Mouse (Mus musculus) CH12.LX (cell line): ENCODE measurements around the gene Dscaml1. TPM values are rescaled to one million over a fixed set of nuclear protein-coding genes. Genes with fewer than 3 reads are reported as not detected.

ENCODE experiments used
- DNase-seq: peaks from one replicate; pipeline ENCODE4 v3.0.0-alpha.2; 2013; ENCODE audit errors: extremely low read depth
- H3K27ac ChIP-seq: 2 replicates; pipeline ENCODE4 v1.5.1; 2012; ENCODE audit warnings: low read depth, mild to moderate bottlenecking, control low read depth, moderate library complexity; ENCODE audit not compliant: insufficient read depth
- H3K27me3 ChIP-seq: replicated peaks from 2 replicates; pipeline ENCODE3; 2012; ENCODE audit warnings: inconsistent platforms
- H3K36me3 ChIP-seq, 2 experiments: replicated peaks in 1 of 2; 2 replicates each; pipeline versions ENCODE3 to v1.6.1; 2012; ENCODE audit warnings: inconsistent platforms in 1 of 2, low read length in 1 of 2, mild to moderate bottlenecking in 1 of 2, mixed read lengths in 1 of 2, moderate library complexity in 1 of 2; ENCODE audit not compliant: control insufficient read depth in 1 of 2, insufficient read depth in 1 of 2
- H3K4me1 ChIP-seq, 2 experiments: 2 replicates each; pipeline ENCODE4 v1.6.1; 2012; ENCODE audit warnings: inconsistent platforms in 1 of 2, moderate library complexity in 1 of 2; ENCODE audit not compliant: insufficient read depth in 2 of 2, control insufficient read depth in 1 of 2
- H3K4me2 ChIP-seq: 2 replicates; pipeline ENCODE4 v1.6.1; 2012; ENCODE audit warnings: low read depth, mild to moderate bottlenecking, control low read depth; ENCODE audit not compliant: poor library complexity, insufficient read depth, severe bottlenecking
- H3K4me3 ChIP-seq, 3 experiments: fragments of 150-350 bp in 1 of 3; sonication (generic) in 1 of 3; replicated peaks in 1 of 3; 2 replicates each; pipeline versions ENCODE3 to v1.5.1; 2011 to 2012; ENCODE audit warnings: low read depth in 2 of 3, low read length in 2 of 3, mild to moderate bottlenecking in 2 of 3, moderate library complexity in 2 of 3, control low read depth in 1 of 3, improper control_type of control experiment in 1 of 3, inconsistent platforms in 1 of 3, mixed read lengths in 1 of 3; ENCODE audit not compliant: poor library complexity in 1 of 3
- H3K79me2 ChIP-seq: replicated peaks from 2 replicates; pipeline ENCODE4 v1.6.1; 2012; ENCODE audit warnings: mild to moderate bottlenecking, moderate library complexity; ENCODE audit not compliant: control insufficient read depth, poor library complexity, insufficient read depth, severe bottlenecking; ENCODE audit errors: extremely low read depth
- H3K9ac ChIP-seq: 2 replicates; pipeline ENCODE4 v1.6.1; 2012; ENCODE audit warnings: low read depth, mild to moderate bottlenecking, control low read depth, moderate library complexity; ENCODE audit not compliant: insufficient read depth
- H3K9me3 ChIP-seq: replicated peaks from 2 replicates; pipeline ENCODE3; 2012; ENCODE audit warnings: low read length, inconsistent platforms, mixed read lengths
- BHLHE40 ChIP-seq: IDR thresholded peaks from 2 replicates; pipeline ENCODE4 v1.6.1; 2011; ENCODE audit warnings: mild to moderate bottlenecking, low read depth, low read length, improper control_type of control experiment
- CTCF ChIP-seq, 2 experiments: IDR thresholded peaks in 1 of 2; conservative IDR thresholded peaks in 1 of 2; 2 replicates each; pipeline ENCODE4 v1.5.1; 2011 to 2012; ENCODE audit warnings: low read depth in 2 of 2, low read length in 2 of 2, improper control_type of control experiment in 1 of 2, inconsistent platforms in 1 of 2, mild to moderate bottlenecking in 1 of 2, moderate library complexity in 1 of 2
- E2F4 ChIP-seq: IDR thresholded peaks from 2 replicates; pipeline ENCODE4 v1.6.1; 2011; ENCODE audit warnings: low read depth, low read length, improper control_type of control experiment; ENCODE audit not compliant: insufficient replicate concordance
- ELF1 ChIP-seq: IDR thresholded peaks from 2 replicates; pipeline ENCODE4 v1.6.1; 2014; ENCODE audit warnings: low read depth, mild to moderate bottlenecking, inconsistent platforms, low read length, improper control_type of control experiment
- GABPA ChIP-seq: IDR thresholded peaks from 2 replicates; pipeline ENCODE4 v1.6.1; 2012; ENCODE audit warnings: low read depth, low read length, improper control_type of control experiment, inconsistent platforms; ENCODE audit not compliant: insufficient replicate concordance
- HCFC1 ChIP-seq: IDR thresholded peaks from 2 replicates; pipeline ENCODE4 v1.6.1; 2012; ENCODE audit warnings: low read depth, mild to moderate bottlenecking, inconsistent platforms, low read length, improper control_type of control experiment
- JUND ChIP-seq: conservative IDR thresholded peaks from 2 replicates; pipeline ENCODE4 v1.6.1; 2011; ENCODE audit warnings: low read depth, low read length, improper control_type of control experiment
- KAT2A ChIP-seq: IDR thresholded peaks from 2 replicates; pipeline ENCODE4 v1.6.1; 2012; ENCODE audit warnings: low read length, improper control_type of control experiment, inconsistent platforms; ENCODE audit not compliant: insufficient replicate concordance
- MAFK ChIP-seq: IDR thresholded peaks from 2 replicates; pipeline ENCODE4 v1.6.1; 2011; ENCODE audit warnings: low read length, improper control_type of control experiment; ENCODE audit not compliant: insufficient replicate concordance
- MAZ ChIP-seq: IDR thresholded peaks from 2 replicates; pipeline ENCODE4 v1.6.1; 2012; ENCODE audit warnings: low read depth, mild to moderate bottlenecking, inconsistent platforms, low read length, improper control_type of control experiment, moderate library complexity
- MEF2A ChIP-seq: IDR thresholded peaks from 2 replicates; pipeline ENCODE4 v1.6.1; 2014; ENCODE audit warnings: low read depth, mild to moderate bottlenecking, inconsistent platforms, low read length, improper control_type of control experiment, borderline replicate concordance
- MYC ChIP-seq: IDR thresholded peaks from 2 replicates; pipeline ENCODE4 v1.6.1; 2011; ENCODE audit warnings: low read depth, mild to moderate bottlenecking, improper control_type of control experiment, low read length
- NELFE ChIP-seq: IDR thresholded peaks from 2 replicates; pipeline ENCODE4 v1.6.1; 2011; ENCODE audit warnings: low read depth, low read length, improper control_type of control experiment
- NRF1 ChIP-seq: IDR thresholded peaks from 2 replicates; pipeline ENCODE4 v1.6.1; 2014; ENCODE audit warnings: low read depth, mild to moderate bottlenecking, inconsistent platforms, low read length, improper control_type of control experiment, moderate library complexity
- PAX5 ChIP-seq: IDR thresholded peaks from 2 replicates; pipeline ENCODE4 v1.6.1; 2012; ENCODE audit warnings: low read length, inconsistent platforms, mixed read lengths
- POLR2A ChIP-seq: IDR thresholded peaks from 2 replicates; pipeline ENCODE4 v1.6.1; 2011; ENCODE audit warnings: low read depth, mild to moderate bottlenecking, improper control_type of control experiment, low read length
- RCOR1 ChIP-seq: conservative IDR thresholded peaks from 2 replicates; pipeline ENCODE4 v1.6.1; 2012; ENCODE audit warnings: low read depth, mild to moderate bottlenecking, inconsistent platforms, low read length, improper control_type of control experiment
- SIN3A ChIP-seq: IDR thresholded peaks from 2 replicates; pipeline ENCODE4 v1.6.1; 2012; ENCODE audit warnings: low read length, improper control_type of control experiment, inconsistent platforms
- SMC3 ChIP-seq: IDR thresholded peaks from 2 replicates; pipeline ENCODE4 v1.6.1; 2011; ENCODE audit warnings: low read depth, low read length, improper control_type of control experiment
- TCF12 ChIP-seq: IDR thresholded peaks from 2 replicates; pipeline ENCODE4 v1.6.1; 2014; ENCODE audit warnings: low read depth, mild to moderate bottlenecking, inconsistent platforms, low read length, improper control_type of control experiment
- UBTF ChIP-seq: IDR thresholded peaks from 2 replicates; pipeline ENCODE4 v1.6.1; 2012; ENCODE audit warnings: low read depth, mild to moderate bottlenecking, inconsistent platforms, low read length, improper control_type of control experiment, moderate library complexity
- USF2 ChIP-seq: conservative IDR thresholded peaks from 2 replicates; pipeline ENCODE4 v1.6.1; 2011; ENCODE audit warnings: low read depth, low read length, improper control_type of control experiment
- ZKSCAN1 ChIP-seq: IDR thresholded peaks from 2 replicates; pipeline ENCODE4 v1.6.1; 2012; ENCODE audit warnings: low read depth, inconsistent platforms, low read length, improper control_type of control experiment, borderline replicate concordance
- ZMIZ1 ChIP-seq: IDR thresholded peaks from 2 replicates; pipeline ENCODE4 v1.6.1; 2012; ENCODE audit warnings: low read depth, mild to moderate bottlenecking, inconsistent platforms, low read length, improper control_type of control experiment
- dilution Hi-C: fragments of 300-500 bp; cut with MboI; formaldehyde crosslinking; loops from 2 replicates; pipeline ENCODE4 v1.14.3; 2020; ENCODE audit warnings: low sequenced_read_pairs; ENCODE audit not compliant: extremely low pct_unique_long_range_greater_than_20kb, extremely low pct_ligation_motif_present
- in situ Hi-C: fragments of 300-500 bp; cut with MboI; formaldehyde crosslinking; loops from 3 replicates; pipeline ENCODE4 v1.14.3; 2019; ENCODE audit warnings: low sequenced_read_pairs, low pct_ligation_motif_present, low pct_unique_long_range_greater_than_20kb, mixed read lengths
- polyA plus RNA-seq: library from polyadenylated mRNA; unstranded; fragments of >175 nt; gene quantifications from 2 replicates; pipeline ENCODE4 v1.2.1, GENCODE M21; 2012; ENCODE audit warnings: low read depth; ENCODE audit not compliant: insufficient read length
- total RNA-seq, 2 experiments: library from RNA; depleted of rRNA; stranded (reverse); fragments of 300-350 nt in 1 of 2; fragments of >200 nt in 1 of 2; gene quantifications; 2 replicates each; pipeline ENCODE4 v1.2.3; 2012 to 2014

Dscaml1 gene
- total and polyA plus RNA-seq, 3 experiments = not detected

- in situ Hi-C loops (no loop called here), dilution Hi-C loops (no loop called here)
- H3K9ac ChIP-seq = no peak overlapping the region
- H3K27me3 ChIP-seq = peaks cover 97% of the 10 kb centered on the region
- no peak overlapping the region for H3K27ac ChIP-seq
- H3K9me3 ChIP-seq = no peaks in the 10 kb centered on the region
- no peaks in the 10 kb centered on the region for H3K79me2 ChIP-seq
- no peaks in the 10 kb centered on the region for H3K4me1 ChIP-seq
- H3K4me3 ChIP-seq = no peak overlapping the region
- DNase-seq = no peak
- no peaks in the 10 kb centered on the region for H3K36me3 ChIP-seq
- no peak overlapping the region for H3K4me2 ChIP-seq
- TF ChIP-seq NRF1 (no peak), ZMIZ1 (no peak), MAFK (no peak), MEF2A (no peak), GABPA (no peak), JUND (no peak), TCF12 (no peak), CTCF (conservative IDR thresholded peaks at IDR 0.05 in 1 of 2, IDR thresholded peaks at IDR 0.05 in 1 of 2; ENCODE audit: low read depth in 2 of 2, low read length in 2 of 2) (no peak)
These were observed 180.9 kb downstream of the Dscaml1 start for GRCm38 (mm10) chr9:45607337-45607736.

GRCm38 (mm10) chr9:45608097-45609031 lies 181.9 kb downstream of the Dscaml1 start:
- Histone ChIP-seq H3K27me3 (peaks cover 95% of the 10 kb centered on the region), H3K4me3 (no peak overlapping the region)
- no peak for DNase-seq
- TF ChIP-seq UBTF = no peak
- no peak for TF ChIP-seq JUND
- no peak for TF ChIP-seq BHLHE40
- TF ChIP-seq NRF1 = no peak
- TF ChIP-seq SMC3 = no peak
- no peak for TF ChIP-seq SIN3A
- TF ChIP-seq HCFC1 = no peak
- no peak for TF ChIP-seq ZKSCAN1
- no peak for TF ChIP-seq MAZ
- TF ChIP-seq PAX5 = no peak
- no peak for TF ChIP-seq GABPA
- no peak for TF ChIP-seq KAT2A
- no peak for TF ChIP-seq MYC
- no peak for TF ChIP-seq USF2
- no peak for TF ChIP-seq RCOR1
- no peak for TF ChIP-seq NELFE
- no peak for TF ChIP-seq POLR2A
- TF ChIP-seq E2F4 = no peak
- no peak for TF ChIP-seq ELF1
- no peak for TF ChIP-seq MEF2A
- TF ChIP-seq, all 38 proteins: peak for 0
- H3K4me2 ChIP-seq = no peak overlapping the region
- H3K79me2 ChIP-seq = no peaks in the 10 kb centered on the region
- in situ Hi-C loops (no loop called here), dilution Hi-C loops (no loop called here)
- no peak overlapping the region for H3K27ac ChIP-seq
- H3K9ac ChIP-seq = no peak overlapping the region
- no peaks in the 10 kb centered on the region for H3K36me3 ChIP-seq
- no peaks in the 10 kb centered on the region for H3K9me3 ChIP-seq
- H3K4me1 ChIP-seq = no peaks in the 10 kb centered on the region
